Mouse (Mus musculus) myocyte (in vitro differentiated cells): ENCODE results near the gene 1700011M02Rik.
"Not testable (repeated sequence)": the region's sequence is repeated elsewhere in the genome, so short reads cannot be mapped to it uniquely, and the experiment has no call there.

ENCODE experiments used
- CEBPB ChIP-seq: IDR thresholded peaks from 2 replicates; pipeline ENCODE4 v1.6.1; 2011; ENCODE audit warnings: mild to moderate bottlenecking, moderate library complexity; ENCODE audit not compliant: poor library complexity, insufficient read depth, severe bottlenecking
- MAX ChIP-seq: IDR thresholded peaks from one replicate; pipeline ENCODE4 v1.6.1; 2011; ENCODE audit warnings: low read depth, mild to moderate bottlenecking, control low read depth
- MYOD1 ChIP-seq, 3 experiments: IDR thresholded peaks; one replicate each; pipeline ENCODE4 v1.6.1; 2011; ENCODE audit warnings: control low read depth in 2 of 3, low read depth in 2 of 3, mild to moderate bottlenecking in 2 of 3, moderate library complexity in 1 of 3; ENCODE audit not compliant: insufficient read length in 2 of 3, control insufficient read depth in 1 of 3
- POLR2A ChIP-seq: IDR thresholded peaks from one replicate; pipeline ENCODE4 v1.6.1; 2011; ENCODE audit warnings: low read depth, mild to moderate bottlenecking, control low read depth, moderate library complexity; ENCODE audit not compliant: insufficient read length
- POLR2AphosphoS2 ChIP-seq: IDR thresholded peaks from one replicate; pipeline ENCODE4 v1.6.1; 2011; ENCODE audit warnings: low read depth, control low read depth; ENCODE audit not compliant: insufficient read length
- REST ChIP-seq: IDR thresholded peaks from one replicate; pipeline ENCODE4 v1.6.1; 2011; ENCODE audit warnings: mild to moderate bottlenecking, control low read depth, moderate library complexity; ENCODE audit not compliant: insufficient read depth, insufficient read length
- TCF12 ChIP-seq: IDR thresholded peaks from one replicate; pipeline ENCODE4 v1.6.1; 2011; ENCODE audit warnings: mild to moderate bottlenecking, control low read depth; ENCODE audit not compliant: poor library complexity, insufficient read depth, severe bottlenecking
- USF1 ChIP-seq: IDR thresholded peaks from one replicate; pipeline ENCODE4 v1.6.1; 2011; ENCODE audit warnings: low read depth, mild to moderate bottlenecking, control low read depth, moderate library complexity

DNA sequence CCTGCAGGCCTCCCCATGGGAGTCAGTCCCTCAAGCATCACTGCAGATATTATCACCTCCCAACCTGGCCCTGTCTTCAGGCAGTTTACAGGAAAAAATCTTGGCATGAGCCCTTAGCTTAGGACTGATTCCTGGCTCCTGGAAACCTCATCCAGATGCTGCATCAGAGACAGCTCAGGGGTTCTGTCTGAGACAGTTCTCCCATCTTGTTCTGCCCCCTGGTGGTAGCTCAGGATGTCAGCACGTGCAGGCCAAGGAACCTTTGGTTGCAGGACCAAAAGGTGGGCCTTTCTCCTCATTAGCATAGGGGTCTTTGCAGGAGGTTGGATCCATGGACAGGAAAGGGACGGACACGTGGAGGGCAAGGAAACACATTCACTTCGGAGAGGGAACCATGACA lies 18.0 kb downstream of the 1700011M02Rik start:
- not testable (repeated sequence) for TF ChIP-seq POLR2A; MAX; CEBPB; POLR2AphosphoS2; MYOD1 (IDR thresholded peaks at IDR 0.05; ENCODE audit: control insufficient read depth in 1 of 3, insufficient read length in 2 of 3, low read depth in 2 of 3); REST; USF1; TCF12
